Mouse (Mus musculus) liver, embryonic 14.5 days (tissue): ENCODE measurements at regions not wholly inside any gene's neighbourhood (a gene's known extent, or its start where the extent isn't known, plus 50 kb on each side); places are given as distances from the start of the nearest gene placed in this dataset.

Experiments used
- ATAC-seq: fragments of 200-750 bp; cut with Nextera tagmentation; 2 replicates; pipeline ENCODE4 v1.8.0; 2017; ENCODE audit warnings: moderate number of reproducible peaks, mild to moderate bottlenecking, moderate library complexity; ENCODE audit not compliant: insufficient read depth
- DNase-seq, 3 experiments: peaks; one replicate each; pipeline ENCODE4 v3.0.0-alpha.2; 2012 to 2013; ENCODE audit warnings: low read depth in 3 of 3, low spot score in 3 of 3
- H3K27ac ChIP-seq: fragments of 300-500 bp; sonication (generic); 2 replicates; pipeline ENCODE4 v1.5.1; 2014; ENCODE audit warnings: moderate library complexity, mild to moderate bottlenecking, control low read depth, inconsistent platforms
- H3K27me3 ChIP-seq: fragments of 300-500 bp; sonication (generic); 2 replicates; pipeline ENCODE4 v1.6.1; 2014; ENCODE audit warnings: mild to moderate bottlenecking, low read length, moderate library complexity; ENCODE audit not compliant: control insufficient read depth, insufficient read depth
- H3K36me3 ChIP-seq: fragments of 300-500 bp; sonication (generic); replicated peaks from 2 replicates; pipeline ENCODE4 v1.6.1; 2014; ENCODE audit warnings: low read depth; ENCODE audit not compliant: control insufficient read depth, insufficient read depth
- H3K4me1 ChIP-seq, 2 experiments: fragments of 200-500 bp in 1 of 2; fragments of 300-500 bp in 1 of 2; sonication (generic) in 1 of 2; replicated peaks; 2 replicates each; pipeline ENCODE4 v1.6.1; 2012 to 2014; ENCODE audit warnings: antibody characterized with exemption in 1 of 2, inconsistent platforms in 1 of 2, low read length in 1 of 2; ENCODE audit not compliant: control insufficient read depth in 2 of 2, insufficient read depth in 2 of 2
- H3K4me2 ChIP-seq: fragments of 300-500 bp; sonication (generic); 2 replicates; pipeline ENCODE4 v1.6.1; 2014; ENCODE audit warnings: low read depth, mild to moderate bottlenecking, control low read depth, moderate library complexity
- H3K4me3 ChIP-seq, 2 experiments: fragments of 200-500 bp in 1 of 2; fragments of 300-500 bp in 1 of 2; sonication (generic) in 1 of 2; 2 replicates each; pipeline ENCODE4 v1.5.1; 2012 to 2014; ENCODE audit warnings: low read depth in 2 of 2, low read length in 2 of 2, mild to moderate bottlenecking in 2 of 2, control low read depth in 1 of 2, inconsistent platforms in 1 of 2, moderate library complexity in 1 of 2; ENCODE audit not compliant: insufficient read depth in 1 of 2
- H3K9ac ChIP-seq: fragments of 300-500 bp; sonication (generic); replicated peaks from 2 replicates; pipeline ENCODE4 v1.6.1; 2014; ENCODE audit warnings: mild to moderate bottlenecking, control low read depth, moderate library complexity
- H3K9me3 ChIP-seq: fragments of 300-500 bp; sonication (generic); 2 replicates; pipeline ENCODE4 v1.6.1; 2016; ENCODE audit warnings: low read length, mixed read lengths; ENCODE audit not compliant: control insufficient read depth
- CTCF ChIP-seq: IDR thresholded peaks from 2 replicates; pipeline ENCODE4 v1.5.1; 2016; ENCODE audit warnings: antibody characterized with exemption, low read depth, control low read depth
- EP300 ChIP-seq: IDR thresholded peaks from 2 replicates; pipeline ENCODE4 v1.6.1; 2016; ENCODE audit warnings: antibody characterized with exemption, low read depth
- WGBS: fragments of 180-500 bp; shearing (Covaris S2); extraction: QIAGEN DNeasy Blood & Tissue Kit; methylation state at CpG from one replicate; pipeline ENCODE4 v1.1.7; 2014; ENCODE audit not compliant: insufficient replicate concordance; 5-methylcytosine and 5-hydroxymethylcytosine counted together

DNA sequence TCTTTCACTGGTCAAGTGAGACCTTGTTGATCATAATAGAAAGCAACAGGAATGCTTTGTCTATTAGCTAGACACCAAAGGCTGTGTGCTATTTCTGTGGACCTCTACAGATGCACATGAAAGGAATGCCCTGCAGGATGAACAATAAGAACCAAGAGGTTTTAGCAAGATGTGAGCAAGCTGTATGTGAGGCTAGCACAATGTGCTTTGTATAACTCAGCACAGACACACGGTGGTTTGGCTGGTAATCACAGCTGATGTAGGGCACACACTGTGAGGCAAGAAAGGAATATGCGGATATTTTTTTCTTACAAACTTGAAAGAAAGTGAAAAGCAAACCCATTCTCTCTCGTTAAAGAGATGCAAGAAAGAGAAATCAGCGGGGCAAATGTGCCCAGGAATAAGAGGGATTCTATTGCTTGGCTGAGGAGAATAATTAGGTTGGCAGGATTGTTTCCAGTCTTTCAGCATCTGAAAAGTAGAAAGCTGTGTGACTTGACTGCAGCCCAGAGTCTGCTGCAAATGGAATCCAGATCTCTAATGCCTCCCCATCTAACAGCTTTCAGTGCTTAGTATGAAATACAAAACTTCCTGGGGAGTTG, 2476.1 kb upstream of the Gm6569 start:
- Histone ChIP-seq H3K4me2 (no peak overlapping the region), H3K4me1 (no peaks in the 10 kb centered on the region), H3K9me3 (no peaks in the 10 kb centered on the region), H3K36me3 (no peaks in the 10 kb centered on the region), H3K27ac (no peak overlapping the region), H3K9ac (no peak overlapping the region), H3K27me3 (no peaks in the 10 kb centered on the region), H3K4me3 (no peak overlapping the region)
- no peak for TF ChIP-seq EP300
- no peak for ATAC-seq
- WGBS = 41% methylated on average over 4 of the region's 4 CpGs
- no peak for DNase-seq

DNA sequence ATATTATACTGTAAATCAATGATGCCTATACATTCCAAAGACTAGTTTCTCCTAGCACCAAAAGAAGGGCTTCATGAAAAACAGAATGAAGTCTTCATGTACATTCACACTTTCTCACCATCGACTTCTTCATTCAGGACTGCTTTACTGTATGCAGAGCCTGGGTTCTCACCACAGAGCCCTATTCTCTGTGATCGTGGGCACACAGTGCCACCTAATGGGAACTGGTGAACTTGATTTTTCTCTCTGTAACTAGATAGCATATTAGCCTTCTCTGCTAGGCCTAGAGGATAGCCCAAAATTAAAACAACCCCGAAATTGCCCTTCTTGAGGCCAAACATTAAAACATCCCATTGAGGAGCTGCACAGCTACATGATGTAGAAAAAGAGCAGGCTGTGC, 2458.6 kb upstream of the Gm6569 start:
- WGBS = 27% methylated on average over 3 of the region's 3 CpGs
- no peak for ATAC-seq
- no peak overlapping the region for H3K9ac ChIP-seq
- H3K4me1 ChIP-seq = no peaks in the 10 kb centered on the region
- H3K4me3 ChIP-seq = no peak overlapping the region
- no peaks in the 10 kb centered on the region for H3K9me3 ChIP-seq
- no peaks in the 10 kb centered on the region for H3K36me3 ChIP-seq
- TF ChIP-seq EP300 (no peak), CTCF (no peak)
- H3K4me2 ChIP-seq = no peak overlapping the region
- H3K27ac ChIP-seq = no peak overlapping the region
- H3K27me3 ChIP-seq = no peaks in the 10 kb centered on the region
- no peak for DNase-seq
